Mouse (Mus musculus) embryonic facial prominence, embryonic 10.5 days (tissue): Measurements from ENCODE around the gene Fsd1. TPM values are rescaled to one million over a fixed set of nuclear protein-coding genes. Genes with fewer than 3 reads are reported as not detected.
A peak's percentile ranks its signal among the peaks of the same experiment; 100 is the strongest.

Experiments used
- DNase-seq: peaks from one replicate; pipeline ENCODE4 v3.0.0-alpha.2; 2017; ENCODE audit warnings: low spot score
- H3K27ac ChIP-seq: fragments of 300-500 bp; sonication (generic); replicated peaks from 2 replicates; pipeline ENCODE4 v1.5.1; 2016; ENCODE audit warnings: mild to moderate bottlenecking
- H3K27me3 ChIP-seq: fragments of 300-500 bp; sonication (generic); replicated peaks from 2 replicates; pipeline ENCODE4 v1.6.1; 2016; ENCODE audit warnings: low read depth, mild to moderate bottlenecking; ENCODE audit not compliant: poor library complexity, severe bottlenecking
- H3K36me3 ChIP-seq: fragments of 300-500 bp; sonication (generic); replicated peaks from 2 replicates; pipeline ENCODE4 v1.6.1; 2016; ENCODE audit warnings: mild to moderate bottlenecking, moderate library complexity
- H3K4me1 ChIP-seq: fragments of 300-500 bp; sonication (generic); 2 replicates; pipeline ENCODE4 v1.6.1; 2016
- H3K4me3 ChIP-seq: fragments of 300-500 bp; sonication (generic); 2 replicates; pipeline ENCODE4 v1.5.1; 2016; ENCODE audit warnings: mild to moderate bottlenecking, moderate library complexity
- H3K9me3 ChIP-seq: fragments of 300-500 bp; sonication (generic); 2 replicates; pipeline ENCODE4 v1.6.1; 2016; ENCODE audit warnings: mild to moderate bottlenecking
- WGBS: fragments of 180-500 bp; shearing (Covaris S2); methylation state at CpG from one replicate; pipeline ENCODE4 v1.1.7; 2016; 5-methylcytosine and 5-hydroxymethylcytosine counted together
- polyA plus RNA-seq: library from polyadenylated mRNA; unstranded; fragments of >200 nt; fragmentation: Nextera tagmentation; extraction: Ambion mirVana; gene quantifications from 2 replicates; pipeline ENCODE4 v1.2.1, GENCODE M21; 2016

Fsd1 gene
- polyA plus RNA-seq, 1 experiment from 2014 or later = 63.3 TPM

DNA sequence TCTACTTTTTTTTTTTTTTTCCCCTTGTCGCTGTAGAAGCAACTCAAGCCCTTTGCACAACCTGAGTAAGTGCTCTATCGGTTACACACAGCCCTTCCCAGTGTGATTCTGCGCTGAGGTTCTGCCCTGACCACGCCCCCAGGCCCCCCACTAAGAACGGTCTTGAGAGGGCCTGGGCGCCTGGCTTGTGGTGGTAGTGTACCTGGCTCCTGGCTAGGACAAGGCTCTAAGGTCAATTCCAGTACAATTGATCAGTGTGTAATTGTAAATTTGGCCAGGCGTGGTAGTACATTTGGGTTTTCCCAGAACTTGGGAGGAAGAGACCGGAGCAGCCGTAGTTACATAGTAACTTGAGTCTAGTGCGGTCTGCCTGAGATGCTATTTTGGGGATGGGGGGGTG lies 20.6 kb downstream of the Fsd1 start:
- Histone ChIP-seq H3K27me3 (0 out of 2 replicates have a peak, but pooled peaks cover 15% of the 10 kb centered on the region), H3K4me3 (peak overlapping the region; percentile 81; the same call in 1 of the 2 replicates), H3K27ac (peak overlapping the region; percentile 92), H3K9me3 (no peaks in the 10 kb centered on the region), H3K4me1 (peaks cover 42% of the 10 kb centered on the region), H3K36me3 (peaks cover 13% of the 10 kb centered on the region)
- no peak for DNase-seq
- WGBS = 48% methylated on average over 10 of the region's 10 CpGs

- Histone ChIP-seq H3K4me3 (peak overlapping the region; percentile 81), H3K27me3 (0 out of 2 replicates have a peak, but pooled peaks cover 11% of the 10 kb centered on the region), H3K9me3 (no peaks in the 10 kb centered on the region), H3K27ac (peak overlapping the region; percentile 92), H3K36me3 (peaks cover 20% of the 10 kb centered on the region), H3K4me1 (peaks cover 42% of the 10 kb centered on the region)
- 28% methylated on average over 14 of the region's 14 CpGs for WGBS
- peak; percentile 46 for DNase-seq
Measured at GRCm38 (mm10) chr17:56007444-56008355, 21.4 kb downstream of the Fsd1 start.

GRCm38 (mm10) chr17:56008356-56009087 lies 22.2 kb downstream of the Fsd1 start:
- Histone ChIP-seq H3K27ac (peak overlapping the region; percentile 92), H3K4me1 (peaks cover 42% of the 10 kb centered on the region), H3K27me3 (0 out of 2 replicates have a peak, but pooled peaks cover 7% of the 10 kb centered on the region), H3K36me3 (peaks cover 28% of the 10 kb centered on the region), H3K9me3 (no peaks in the 10 kb centered on the region), H3K4me3 (peak overlapping the region; percentile 81)
- DNase-seq = peak; percentile 96
- WGBS = under 1% methylated on average over 21 of the region's 21 CpGs

- H3K9me3 ChIP-seq = no peaks in the 10 kb centered on the region
- peak overlapping the region; percentile 92 for H3K27ac ChIP-seq
- peak overlapping the region; percentile 81 for H3K4me3 ChIP-seq
- peaks cover 42% of the 10 kb centered on the region for H3K4me1 ChIP-seq
- WGBS = 1% methylated on average over 62 of the region's 62 CpGs
- 0 out of 2 replicates have a peak, but pooled peaks cover 7% of the 10 kb centered on the region for H3K27me3 ChIP-seq
- H3K36me3 ChIP-seq = peaks cover 36% of the 10 kb centered on the region
- peak; percentile 96 for DNase-seq
Measured at GRCm38 (mm10) chr17:56009088-56009961, 23.0 kb downstream of the Fsd1 start.

DNA sequence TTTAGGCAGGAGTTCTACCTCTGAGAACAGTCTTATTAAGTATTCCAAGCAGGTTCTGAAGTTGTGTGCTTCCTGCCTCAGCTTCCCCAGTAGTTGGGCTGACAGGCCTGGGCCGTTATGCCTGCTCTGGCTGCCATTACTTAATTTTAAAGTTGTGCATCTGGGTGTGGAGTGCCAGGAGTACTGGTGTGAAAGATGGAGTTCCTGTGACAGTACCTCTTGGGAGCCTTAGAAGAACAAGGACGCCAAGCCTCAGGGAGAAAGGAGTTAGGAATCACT lies 23.6 kb downstream of the Fsd1 start:
- H3K9me3 ChIP-seq = no peaks in the 10 kb centered on the region
- no peak for DNase-seq
- 0 out of 2 replicates have a peak, but pooled peaks cover 6% of the 10 kb centered on the region for H3K27me3 ChIP-seq
- peaks cover 42% of the 10 kb centered on the region for H3K4me1 ChIP-seq
- peaks cover 41% of the 10 kb centered on the region for H3K36me3 ChIP-seq
- peak overlapping the region; percentile 81 for H3K4me3 ChIP-seq
- peak overlapping the region; percentile 92 for H3K27ac ChIP-seq
- 34% methylated on average over 2 of the region's 2 CpGs for WGBS

GRCm38 (mm10) chr17:56010255-56010654 lies 23.9 kb downstream of the Fsd1 start:
- Histone ChIP-seq H3K4me3 (peak overlapping the region; percentile 81), H3K36me3 (peaks cover 45% of the 10 kb centered on the region), H3K9me3 (no peaks in the 10 kb centered on the region), H3K4me1 (peaks cover 40% of the 10 kb centered on the region), H3K27me3 (0 out of 2 replicates have a peak, but pooled peaks cover 3% of the 10 kb centered on the region), H3K27ac (0 out of 2 replicates have a peak overlapping the region, but pooled peaks have one; percentile 92)
- no peak for DNase-seq
- 68% methylated on average over 14 of the region's 14 CpGs for WGBS

GRCm38 (mm10) chr17:56010681-56011080 lies 24.4 kb downstream of the Fsd1 start:
- Histone ChIP-seq H3K36me3 (peaks cover 49% of the 10 kb centered on the region), H3K4me3 (peak overlapping the region; percentile 81), H3K9me3 (no peaks in the 10 kb centered on the region), H3K4me1 (peaks cover 37% of the 10 kb centered on the region), H3K27ac (peak overlapping the region; percentile 35; the same call in 1 of the 2 replicates), H3K27me3 (no peaks in the 10 kb centered on the region)
- 9% methylated on average over 9 of the region's 9 CpGs for WGBS
- peak; percentile 87 for DNase-seq

DNA sequence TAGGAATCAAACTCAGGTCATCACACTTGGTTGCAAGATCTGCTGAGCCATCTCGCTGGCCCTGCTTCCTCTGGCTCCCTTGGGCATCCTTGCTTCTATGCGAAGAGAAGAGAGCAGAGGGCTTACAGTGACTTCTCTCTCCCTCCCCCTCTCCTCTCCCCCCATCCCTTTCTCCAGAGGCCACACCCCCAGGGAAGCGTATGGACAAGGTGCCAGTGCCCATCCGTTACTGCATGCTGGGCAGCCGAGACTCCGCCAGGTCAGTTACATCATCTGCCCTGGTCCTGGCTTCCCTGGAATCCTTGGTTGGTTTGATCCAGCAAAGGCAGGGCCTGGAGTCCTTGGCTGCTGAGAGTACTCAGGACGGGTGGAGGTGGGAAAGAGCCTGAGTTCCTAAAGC lies 25.1 kb downstream of the Fsd1 start:
- Histone ChIP-seq H3K9me3 (no peaks in the 10 kb centered on the region), H3K4me1 (peaks cover 37% of the 10 kb centered on the region), H3K36me3 (peaks cover 57% of the 10 kb centered on the region), H3K27me3 (no peaks in the 10 kb centered on the region), H3K27ac (no peak overlapping the region), H3K4me3 (no peak overlapping the region)
- 88% methylated on average over 7 of the region's 7 CpGs for WGBS
- DNase-seq = no peak

- DNase-seq = no peak
- H3K27me3 ChIP-seq = no peaks in the 10 kb centered on the region
- no peaks in the 10 kb centered on the region for H3K9me3 ChIP-seq
- H3K27ac ChIP-seq = no peak overlapping the region
- no peak overlapping the region for H3K4me3 ChIP-seq
- peaks cover 11% of the 10 kb centered on the region for H3K4me1 ChIP-seq
- H3K36me3 ChIP-seq = peaks cover 95% of the 10 kb centered on the region
- WGBS = 95% methylated on average over 9 of the region's 9 CpGs
Measured at GRCm38 (mm10) chr17:56015293-56015692, 29.0 kb downstream of the Fsd1 start.

DNA sequence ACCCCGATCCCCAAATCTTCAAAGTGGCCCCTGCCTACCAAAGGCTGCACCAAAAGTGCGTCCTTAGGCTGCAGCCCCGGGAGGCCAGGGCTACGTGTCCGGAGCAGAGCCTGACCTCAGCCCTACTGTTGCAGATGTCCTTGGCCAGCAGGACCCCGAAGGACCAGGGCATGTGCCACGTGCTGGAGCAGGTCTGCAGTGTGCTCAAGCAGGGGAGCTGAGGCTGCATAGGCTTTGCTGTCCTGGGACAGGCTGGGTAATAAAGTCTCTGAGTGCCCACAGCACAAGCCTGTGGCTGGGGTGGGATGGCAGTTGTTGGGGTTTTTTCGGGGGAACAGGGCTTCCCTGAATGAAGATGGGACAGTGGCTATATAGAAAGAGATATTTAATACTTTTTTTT lies 30.1 kb downstream of the Fsd1 start:
- no peak for DNase-seq
- Histone ChIP-seq H3K4me3 (no peak overlapping the region), H3K27ac (no peak overlapping the region), H3K27me3 (no peaks in the 10 kb centered on the region), H3K9me3 (no peaks in the 10 kb centered on the region), H3K4me1 (0 out of 2 replicates have a peak, but pooled peaks cover 3% of the 10 kb centered on the region), H3K36me3 (peaks cover 99% of the 10 kb centered on the region)
- 89% methylated on average over 8 of the region's 8 CpGs for WGBS

DNA sequence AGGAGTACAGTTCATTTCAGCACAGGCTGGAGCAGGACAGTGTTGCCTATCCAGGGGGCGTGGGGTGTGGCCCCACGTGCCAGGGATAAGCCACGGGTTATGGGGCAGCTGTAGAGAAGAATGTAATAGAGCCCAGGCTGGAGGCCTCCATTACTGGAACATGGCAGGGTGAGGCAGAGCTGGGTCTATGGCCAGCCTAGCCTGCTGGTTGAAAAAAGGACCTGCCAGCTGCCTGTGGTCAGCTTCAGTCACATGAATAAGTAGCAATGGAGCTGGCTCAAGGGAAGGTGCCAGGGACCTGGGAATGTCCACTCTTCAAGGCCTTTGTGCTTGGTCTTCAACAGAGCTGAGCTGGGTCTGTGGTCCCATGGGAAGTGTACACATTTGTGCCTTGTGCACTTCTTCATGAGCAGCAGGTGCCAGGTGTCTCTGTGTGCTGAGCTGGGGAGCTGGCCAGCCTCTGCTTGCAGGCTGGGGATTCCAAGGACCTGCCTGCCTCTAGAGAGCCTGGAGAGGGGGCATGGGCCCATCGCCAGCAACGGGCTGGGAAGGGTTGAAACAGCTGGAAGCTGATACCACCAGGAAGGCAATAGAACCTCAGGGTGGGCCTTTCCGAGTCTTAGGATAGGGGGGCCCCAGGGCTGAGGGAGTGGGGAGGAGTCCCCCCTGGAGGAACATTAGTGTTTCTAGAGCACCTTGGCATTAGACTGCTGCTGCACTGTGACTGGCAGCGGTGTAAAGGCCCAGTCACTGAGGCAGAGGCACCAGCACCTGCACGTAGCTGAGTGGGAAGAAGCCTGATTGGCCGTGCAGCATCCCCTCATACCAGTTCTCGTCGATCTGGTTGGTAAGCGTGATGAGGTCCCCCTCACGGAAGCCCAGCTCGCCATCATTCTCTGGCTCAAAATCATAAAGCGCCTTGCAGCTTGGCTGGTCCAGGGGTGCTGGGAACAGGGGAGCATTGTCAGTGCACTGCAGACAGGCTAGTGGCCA lies 30.8 kb downstream of the Fsd1 start:
- no peak for DNase-seq
- Histone ChIP-seq H3K27me3 (no peaks in the 10 kb centered on the region), H3K4me1 (0 out of 2 replicates have a peak, but pooled peaks cover under 1% of the 10 kb centered on the region), H3K4me3 (peak overlapping the region; percentile 5; the same call in 1 of the 2 replicates), H3K9me3 (no peaks in the 10 kb centered on the region), H3K36me3 (peaks cover 98% of the 10 kb centered on the region), H3K27ac (no peak overlapping the region)
- WGBS = 90% methylated on average over 15 of the region's 15 CpGs
